Mouse (Mus musculus) stomach, postnatal 0 days (tissue): Measurements from ENCODE around the gene Gm10306. TPM values are rescaled to one million over a fixed set of nuclear protein-coding genes. Genes with fewer than 3 reads are reported as not detected.

Experiments used
- ATAC-seq: fragments of 200-750 bp; cut with Nextera tagmentation; 2 replicates; pipeline ENCODE4 v1.8.0; 2017; ENCODE audit not compliant: low FRiP score, low TSS enrichment
- DNase-seq: peaks from one replicate; pipeline ENCODE4 v3.0.0-alpha.2; 2016; ENCODE audit warnings: low spot score
- H3K27ac ChIP-seq: fragments of 300-500 bp; sonication (generic); replicated peaks from 2 replicates; pipeline ENCODE4 v1.5.1; 2014; ENCODE audit warnings: mild to moderate bottlenecking, control low read depth
- H3K27me3 ChIP-seq: fragments of 300-500 bp; sonication (generic); 2 replicates; pipeline ENCODE4 v1.6.1; 2014; ENCODE audit warnings: low read length; ENCODE audit not compliant: control insufficient read depth, insufficient read depth
- H3K36me3 ChIP-seq: fragments of 300-500 bp; sonication (generic); 2 replicates; pipeline ENCODE4 v1.6.1; 2014; ENCODE audit warnings: low read length, mixed read lengths; ENCODE audit not compliant: control insufficient read depth, insufficient read depth
- H3K4me1 ChIP-seq: fragments of 300-500 bp; sonication (generic); replicated peaks from 2 replicates; pipeline ENCODE4 v1.6.1; 2014; ENCODE audit warnings: antibody characterized with exemption; ENCODE audit not compliant: control insufficient read depth, insufficient read depth
- H3K4me2 ChIP-seq: fragments of 300-500 bp; sonication (generic); replicated peaks from 2 replicates; pipeline ENCODE4 v1.6.1; 2014; ENCODE audit warnings: low read depth, mild to moderate bottlenecking, control low read depth, moderate library complexity
- H3K4me3 ChIP-seq: fragments of 300-500 bp; sonication (generic); 2 replicates; pipeline ENCODE4 v1.5.1; 2014; ENCODE audit warnings: low read depth, low read length, control low read depth
- H3K9ac ChIP-seq: fragments of 300-500 bp; sonication (generic); 2 replicates; pipeline ENCODE4 v1.6.1; 2014; ENCODE audit warnings: mild to moderate bottlenecking, low read length, control low read depth, mixed read lengths
- H3K9me3 ChIP-seq: fragments of 300-500 bp; sonication (generic); 2 replicates; pipeline ENCODE4 v1.6.1; 2016; ENCODE audit warnings: low read length; ENCODE audit not compliant: control insufficient read depth
- CTCF ChIP-seq: IDR thresholded peaks from 2 replicates; pipeline ENCODE4 v1.5.1; 2016; ENCODE audit warnings: antibody characterized with exemption, low read depth, mild to moderate bottlenecking, moderate library complexity
- EP300 ChIP-seq: optimal IDR thresholded peaks from 2 replicates; pipeline ENCODE3; 2016; ENCODE audit warnings: antibody characterized with exemption
- WGBS: fragments of 180-500 bp; shearing (Covaris S2); extraction: QIAGEN DNeasy Blood & Tissue Kit; methylation state at CpG from one replicate; pipeline ENCODE4 v1.1.7; 2014; 5-methylcytosine and 5-hydroxymethylcytosine counted together
- polyA plus RNA-seq: library from polyadenylated mRNA; unstranded; fragments of >200 nt; fragmentation: Nextera tagmentation; extraction: Ambion mirVana; gene quantifications from 2 replicates; pipeline ENCODE4 v1.2.1, GENCODE M21; 2015

Gm10306 gene
- polyA plus RNA-seq, 1 experiment from 2014 or later: 0.21 TPM

DNA sequence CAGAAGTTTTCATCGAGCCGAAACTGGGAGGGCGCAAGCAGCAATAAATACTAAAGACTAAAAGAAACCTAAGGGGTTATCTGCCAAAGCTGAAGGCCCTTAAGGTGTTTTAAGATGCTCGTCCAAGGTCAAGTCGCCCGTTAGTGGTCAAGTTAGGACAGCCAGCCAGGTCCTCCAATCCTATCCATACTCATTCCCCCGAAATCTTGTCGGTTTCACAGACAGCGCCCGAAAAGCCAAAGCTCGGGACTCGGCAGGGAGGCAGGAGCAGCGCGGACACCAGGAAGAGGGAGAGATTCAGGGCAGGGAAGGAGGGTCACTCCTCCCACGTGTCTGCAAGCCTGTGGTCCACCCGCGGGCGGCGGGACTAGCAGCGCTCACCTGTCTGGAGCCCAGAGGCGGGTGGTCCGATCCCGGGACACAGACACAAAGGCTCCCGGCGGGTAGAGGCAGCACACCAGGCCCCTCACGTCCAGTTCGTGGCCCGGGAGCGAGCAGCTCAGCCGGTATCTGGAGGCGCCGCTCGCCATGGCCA lies 46.2 kb downstream of the Gm10306 start:
- Histone ChIP-seq H3K27me3 (no peaks in the 10 kb centered on the region), H3K4me1 (no peaks in the 10 kb centered on the region), H3K9me3 (no peaks in the 10 kb centered on the region), H3K4me2 (peak overlapping the region; percentile 73), H3K4me3 (peak overlapping the region; percentile 98), H3K36me3 (no peaks in the 10 kb centered on the region), H3K27ac (peak overlapping the region; percentile 91), H3K9ac (peak overlapping the region; percentile 92)
- WGBS: 0% methylated on average over 33 of the region's 33 CpGs
- no peak for TF ChIP-seq EP300
- no peak for TF ChIP-seq CTCF
- no peak for DNase-seq
- peak; percentile 83 for ATAC-seq

DNA sequence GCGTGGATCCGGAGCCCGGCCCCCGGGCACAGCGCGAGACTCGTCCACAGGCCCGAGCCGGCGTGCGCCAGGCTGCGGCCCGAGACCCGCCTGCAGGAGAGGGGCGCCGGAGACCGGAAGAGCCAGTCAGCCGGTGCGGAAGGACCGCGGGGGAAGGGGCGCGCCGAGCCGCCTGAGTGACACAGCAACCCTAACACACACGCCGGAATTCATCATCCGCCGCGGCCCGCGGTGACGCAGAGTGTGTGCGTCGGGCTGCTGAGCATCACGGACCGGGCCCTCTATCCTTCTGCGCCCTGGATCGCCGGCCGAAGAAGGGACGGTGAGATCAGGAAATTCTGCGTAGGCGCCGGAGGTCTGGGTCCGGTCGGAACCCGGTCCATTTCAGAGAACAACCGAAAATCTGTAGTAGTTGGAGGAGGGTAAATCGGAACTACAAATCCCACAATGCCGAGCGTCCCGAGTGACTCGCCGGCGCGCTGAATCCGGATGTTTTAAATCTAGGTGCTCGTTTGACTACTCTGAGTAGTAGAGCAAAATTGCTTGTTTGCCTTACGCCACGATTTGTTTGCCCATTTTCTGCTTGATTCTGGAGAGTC lies 46.8 kb downstream of the Gm10306 start, which contains the start of gene Plaa:
TSS of gene Plaa (minus strand) at position 214 of the 599 bp plus-strand sequence.
- no peaks in the 10 kb centered on the region for H3K36me3 ChIP-seq
- peak; percentile 93 for DNase-seq

DNA sequence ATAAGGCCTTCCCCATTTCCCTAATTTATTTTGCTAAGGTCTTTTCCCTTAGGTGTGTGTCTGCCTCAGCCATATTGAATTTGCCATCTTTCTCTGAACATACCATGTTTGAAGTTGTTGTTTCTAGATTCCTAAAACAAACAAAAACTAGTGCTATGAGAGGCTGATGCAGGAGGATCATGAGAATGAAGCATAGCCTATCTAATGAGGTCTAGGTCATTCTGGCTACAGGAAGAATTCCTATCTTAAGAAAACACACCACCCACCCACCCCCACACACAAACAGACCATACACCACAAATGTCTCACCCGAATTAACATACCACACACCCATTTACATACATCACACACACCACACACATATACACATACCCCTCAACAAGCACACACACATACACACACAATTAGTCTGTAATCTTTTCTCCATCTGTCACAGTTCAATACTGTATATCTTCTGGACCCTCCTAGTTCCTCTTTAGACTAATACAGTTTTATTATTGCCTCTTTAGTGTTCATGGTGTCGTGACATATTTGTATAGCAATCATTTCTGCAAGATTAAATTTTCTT lies 48.2 kb downstream of the Gm10306 start:
- ATAC-seq (no peak), DNase-seq (no peak)
- H3K4me1 ChIP-seq: no peaks in the 10 kb centered on the region
- no peak overlapping the region for H3K27ac ChIP-seq
- H3K9me3 ChIP-seq: no peaks in the 10 kb centered on the region
- H3K9ac ChIP-seq: no peak overlapping the region
- H3K27me3 ChIP-seq: no peaks in the 10 kb centered on the region
- no peak overlapping the region for H3K4me3 ChIP-seq
- H3K4me2 ChIP-seq: no peak overlapping the region
- 91% methylated on average over 2 of the region's 2 CpGs for WGBS
- H3K36me3 ChIP-seq: no peaks in the 10 kb centered on the region
- TF ChIP-seq CTCF (no peak), EP300 (no peak)

More for the DNA sequence above, 46.8 kb downstream of the Gm10306 start, which contains the start of gene Plaa:
- Histone ChIP-seq H3K4me3 (peak within 1 kb of the TSS; percentile 98), H3K4me2 (peak within 1 kb of the TSS; percentile 73), H3K9me3 (no peaks in the 10 kb centered on the region), H3K9ac (peak within 1 kb of the TSS; percentile 92), H3K4me1 (no peaks in the 10 kb centered on the region), H3K27me3 (no peaks in the 10 kb centered on the region), H3K27ac (peak within 1 kb of the TSS; percentile 91)
- peak; percentile 99 for ATAC-seq
- WGBS: under 1% methylated on average over 60 of the region's 61 CpGs
- peak; percentile 5; the same call in 1 of the 2 replicates for TF ChIP-seq CTCF
- no peak for TF ChIP-seq EP300

DNA sequence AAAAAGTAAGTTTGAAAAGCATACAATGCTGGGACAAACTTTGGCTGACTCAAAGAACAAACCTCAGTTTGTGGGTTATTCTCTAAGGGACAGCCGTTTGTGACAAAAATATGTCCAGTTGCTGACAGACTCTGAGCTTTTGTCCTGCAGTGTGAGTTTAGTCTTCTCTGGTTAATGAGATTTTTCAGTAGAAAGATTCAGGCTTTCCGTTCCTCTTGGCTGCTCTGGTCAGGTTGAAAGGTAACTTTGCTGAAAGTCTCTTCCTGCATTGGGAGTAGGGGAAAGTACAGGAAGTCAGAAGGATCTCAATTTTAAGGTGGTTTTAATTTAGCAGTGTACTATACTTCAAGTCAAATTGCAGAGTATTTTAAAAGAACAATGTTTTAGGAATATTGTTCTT lies 49.2 kb downstream of the Gm10306 start:
- ATAC-seq: no peak
- no peak for TF ChIP-seq CTCF
- no peak for TF ChIP-seq EP300
- no peak for DNase-seq

More for the DNA sequence above, 49.2 kb downstream of the Gm10306 start:
- Histone ChIP-seq H3K9ac (no peak overlapping the region), H3K27me3 (no peaks in the 10 kb centered on the region), H3K4me3 (no peak overlapping the region), H3K36me3 (no peaks in the 10 kb centered on the region), H3K9me3 (no peaks in the 10 kb centered on the region), H3K27ac (no peak overlapping the region), H3K4me2 (no peak overlapping the region), H3K4me1 (no peaks in the 10 kb centered on the region)
- 84% methylated on average over 2 of the region's 2 CpGs for WGBS

Other genes with a start within 250 kb of the Gm10306 start
- 10.8 and 11.2 TPM in 2 replicates for gene Caap1, start 250 bp downstream of the Gm10306 start, polyA plus RNA-seq
- gene Plaa, start 46.7 kb downstream of the Gm10306 start, polyA plus RNA-seq: 38.2 and 38.6 TPM in 2 replicates
- gene Ift74, start 57.9 kb downstream of the Gm10306 start, polyA plus RNA-seq: 13.7 and 14.8 TPM in 2 replicates
- 0.10 and 0.17 TPM in 2 replicates for gene Lrrc19, start 93.6 kb downstream of the Gm10306 start, polyA plus RNA-seq
- gene Tek, start 182.7 kb downstream of the Gm10306 start, polyA plus RNA-seq: 5.3 and 5.6 TPM in 2 replicates